Mouse (Mus musculus): ENCODE data around the gene Cdhr2. TPM values are rescaled to one million over a fixed set of nuclear protein-coding genes. Genes with fewer than 3 reads are reported as not detected.

Cdhr2 gene
- total RNA-seq, 2 experiments from 2014 or later, result not detected

DNA sequence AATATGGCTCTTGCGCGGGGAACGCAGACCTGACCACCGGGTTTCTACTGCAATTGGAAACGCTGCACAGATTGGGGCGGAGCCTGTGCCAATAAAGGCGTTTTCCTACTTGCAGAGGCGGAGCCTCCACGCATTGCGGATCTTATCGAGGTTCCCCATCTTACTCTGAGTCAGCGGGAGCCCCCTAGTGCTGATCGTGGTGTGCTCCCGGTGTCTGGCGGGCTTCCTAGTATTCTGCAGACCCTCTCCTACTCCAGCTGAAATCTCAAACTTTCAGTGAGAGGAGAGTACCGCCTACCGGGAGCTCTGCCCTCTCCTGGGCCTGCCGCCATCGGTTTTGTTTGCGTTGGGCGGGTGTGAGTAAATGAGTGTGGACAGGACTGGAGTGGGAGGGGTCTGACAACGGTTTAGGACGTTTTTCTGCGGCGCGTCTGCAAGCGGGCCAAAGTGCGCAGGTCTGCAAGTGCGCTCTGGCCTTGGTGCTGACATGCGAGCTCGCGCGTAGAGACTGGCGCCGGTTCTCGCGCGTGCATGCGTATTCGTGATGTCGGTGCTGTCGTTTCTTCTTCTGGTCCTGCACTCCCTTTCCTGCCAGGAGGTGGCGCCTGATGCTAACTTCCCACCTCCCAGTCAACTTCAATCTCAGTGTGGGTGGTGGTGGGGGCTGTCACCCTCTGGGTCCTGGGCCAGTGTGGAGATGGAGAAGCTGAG is 56.9 kb downstream of the Cdhr2 start:
- peak; percentile 87 for DNase-seq
- H3K27ac ChIP-seq, result no peak overlapping the region
- intact Hi-C loops (cut with DNase I), result no loop called here
- peak overlapping the region; percentile 62 for H3K4me3 ChIP-seq
- peak; percentile 73 for TF ChIP-seq CTCF (IDR thresholded peaks at IDR 0.05)

- intact Hi-C loops (cut with DNase I), result no loop called here
Observed at GRCm38 (mm10) chr13:54758756-54759470, 57.7 kb downstream of the Cdhr2 start.

DNA sequence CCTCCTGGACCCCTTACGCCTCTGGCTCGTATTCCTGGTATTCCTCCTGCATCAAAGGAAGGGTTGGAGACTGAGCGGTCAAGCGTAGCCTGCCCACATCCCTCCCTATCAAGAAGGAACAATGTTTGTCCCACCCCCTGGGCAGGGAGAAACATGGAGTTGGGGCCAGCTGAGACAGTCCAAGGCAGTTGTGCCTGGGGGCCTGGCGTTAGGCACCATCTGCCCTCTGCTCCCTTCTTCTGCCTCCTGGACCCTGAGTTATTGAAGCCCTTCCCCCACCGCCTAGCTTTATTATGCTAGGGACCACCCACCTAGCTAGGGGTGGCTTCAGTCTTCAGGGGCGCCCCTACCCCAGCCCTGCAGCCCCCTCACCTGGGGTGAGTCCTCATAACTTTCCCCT is 58.2 kb downstream of the Cdhr2 start:
- H3K4me3 ChIP-seq, result no peak overlapping the region
- no peak overlapping the region for H3K27ac ChIP-seq
- no peak for TF ChIP-seq CTCF (IDR thresholded peaks at IDR 0.05)
- intact Hi-C loops (cut with DNase I), result no loop called here
- DNase-seq, result no peak

More at GRCm38 (mm10) chr13:54758756-54759470, 57.7 kb downstream of the Cdhr2 start:
- Histone ChIP-seq H3K4me3 (peak overlapping the region; percentile 62), H3K27ac (no peak overlapping the region)
- TF ChIP-seq CTCF (IDR thresholded peaks at IDR 0.05), result no peak
- DNase-seq, result no peak

GRCm38 (mm10) chr13:54760164-54760795 is 59.0 kb downstream of the Cdhr2 start:
- Histone ChIP-seq H3K4me3 (no peak overlapping the region), H3K27ac (peak overlapping the region; percentile 63; the same call in 1 of the 2 replicates)
- no peak for TF ChIP-seq CTCF (IDR thresholded peaks at IDR 0.05)
- peak; percentile 64 for DNase-seq
- intact Hi-C loops (cut with DNase I), result no loop called here

DNA sequence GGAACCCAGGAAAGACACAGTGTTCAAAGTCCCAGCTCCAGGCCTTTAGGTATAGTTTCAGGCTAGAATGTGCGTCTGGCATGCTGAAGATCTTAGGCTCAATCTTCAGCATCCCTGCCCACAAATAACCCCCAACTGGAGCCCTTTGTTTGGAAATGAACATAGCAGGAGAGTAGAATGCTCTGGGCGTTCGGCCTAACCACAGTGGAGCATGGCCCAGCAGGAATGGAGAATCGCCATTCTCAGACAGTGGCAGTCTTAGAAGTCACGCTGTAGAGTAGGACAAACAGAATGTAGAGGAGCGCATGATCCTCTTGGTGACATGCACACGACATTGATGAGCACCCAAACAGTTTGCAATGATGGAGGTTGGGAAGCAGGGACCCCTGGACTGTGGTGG is 59.6 kb downstream of the Cdhr2 start:
- peak overlapping the region; percentile 63; the same call in 1 of the 2 replicates for H3K27ac ChIP-seq
- H3K4me3 ChIP-seq, result no peak overlapping the region
- no peak for TF ChIP-seq CTCF (IDR thresholded peaks at IDR 0.05)
- intact Hi-C loops (cut with DNase I), result no loop called here
- DNase-seq, result no peak

- DNase-seq, result no peak
- no peak overlapping the region for H3K27ac ChIP-seq
- no peak for TF ChIP-seq CTCF (IDR thresholded peaks at IDR 0.05)
- intact Hi-C loops (cut with DNase I), result no loop called here
- H3K4me3 ChIP-seq, result peak overlapping the region; percentile 48
Observed at GRCm38 (mm10) chr13:54765281-54766191, 64.3 kb downstream of the Cdhr2 start.

GRCm38 (mm10) chr13:54766192-54766768 is 65.0 kb downstream of the Cdhr2 start, which contains the start of gene Sncb:
TSS of gene Sncb (minus strand) at chr13:54766595.
- intact Hi-C loops (cut with DNase I), result no loop called here
- no peak within 1 kb of the TSS for H3K27ac ChIP-seq
- TF ChIP-seq CTCF (IDR thresholded peaks at IDR 0.05), result peak; percentile 82
- peak; percentile 73 for DNase-seq
- H3K4me3 ChIP-seq, result peak within 1 kb of the TSS; percentile 48

DNA sequence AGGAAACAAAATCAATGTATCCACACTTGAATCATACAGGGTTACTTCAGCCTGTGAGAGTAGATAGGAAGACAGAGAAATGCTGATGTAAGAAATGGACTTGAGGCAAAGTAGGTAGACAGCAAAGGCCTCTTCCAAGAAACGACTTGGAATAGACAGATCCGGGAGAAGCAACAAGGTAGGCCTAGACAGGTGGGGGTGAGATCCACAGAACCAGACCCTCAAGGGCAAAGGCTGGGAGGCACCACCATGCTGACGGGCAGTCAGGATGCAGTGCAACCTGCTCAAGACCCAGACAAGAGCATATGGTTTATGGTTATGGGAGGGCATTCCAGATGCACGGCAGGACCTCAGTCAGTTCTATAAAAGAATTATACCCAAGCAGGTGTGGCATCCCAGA is 65.8 kb downstream of the Cdhr2 start:
- intact Hi-C loops (cut with DNase I), result no loop called here
- no peak for TF ChIP-seq CTCF (IDR thresholded peaks at IDR 0.05)
- no peak overlapping the region for H3K27ac ChIP-seq
- no peak for DNase-seq
- H3K4me3 ChIP-seq, result no peak overlapping the region

DNA sequence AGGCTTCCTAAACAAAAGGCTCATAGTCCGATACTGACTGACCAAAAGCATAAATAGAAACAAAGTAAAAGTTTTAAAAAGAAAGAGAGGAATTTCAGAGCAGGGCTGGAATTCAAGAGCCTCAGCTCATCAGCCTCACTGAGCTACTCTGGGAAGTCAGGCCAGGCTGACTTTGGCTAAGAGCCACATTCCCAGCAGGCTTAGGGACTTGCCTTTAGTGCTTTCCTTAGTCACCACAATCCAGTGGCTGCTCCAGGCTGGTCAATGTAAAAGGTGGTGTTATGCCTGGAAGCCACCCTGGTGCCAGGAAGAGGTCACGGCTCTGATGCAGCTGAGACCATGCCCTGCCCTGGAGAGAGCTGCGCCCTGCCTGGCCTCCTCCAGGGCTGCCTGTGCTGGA is 79.3 kb downstream of the Cdhr2 start:
- DNase-seq, result peak; percentile 68
- Histone ChIP-seq H3K27ac (peak overlapping the region; percentile 68), H3K4me3 (no peak overlapping the region)
- intact Hi-C loops (cut with DNase I), result no loop called here
- no peak for TF ChIP-seq CTCF (IDR thresholded peaks at IDR 0.05)

DNA sequence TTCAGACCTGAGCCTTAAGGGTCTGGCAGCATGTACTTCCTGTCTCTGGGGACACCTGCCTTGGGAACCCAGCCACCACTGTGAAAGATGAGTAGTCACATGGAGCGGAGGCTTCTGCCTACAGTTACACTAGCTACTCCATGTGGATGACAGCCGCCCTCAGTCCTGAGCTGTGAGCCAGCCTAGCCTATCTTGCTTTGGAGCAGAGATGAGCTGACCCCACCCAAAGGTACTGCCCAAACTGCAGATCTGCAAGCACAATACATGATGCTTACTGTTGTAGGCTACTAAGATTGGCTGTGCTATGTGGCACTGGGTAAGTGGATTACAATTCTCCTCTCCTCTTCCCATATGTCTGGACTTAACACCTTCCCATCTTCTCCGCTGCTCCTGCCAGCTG is 79.8 kb downstream of the Cdhr2 start:
- peak; percentile 49 for DNase-seq
- TF ChIP-seq CTCF (IDR thresholded peaks at IDR 0.05), result no peak
- Histone ChIP-seq H3K27ac (peak overlapping the region; percentile 68), H3K4me3 (no peak overlapping the region)
- intact Hi-C loops (cut with DNase I), result no loop called here

- no peak for TF ChIP-seq CTCF (IDR thresholded peaks at IDR 0.05)
- DNase-seq, result no peak
- H3K27ac ChIP-seq, result no peak overlapping the region
- no peak overlapping the region for H3K4me3 ChIP-seq
- intact Hi-C loops (cut with DNase I), result no loop called here
Observed at GRCm38 (mm10) chr13:54783235-54783634, 82.0 kb downstream of the Cdhr2 start.

- intact Hi-C loops (cut with DNase I), result no loop called here
- no peak within 1 kb of the TSS for H3K27ac ChIP-seq
- TF ChIP-seq CTCF (IDR thresholded peaks at IDR 0.05), result no peak
- no peak for DNase-seq
- H3K4me3 ChIP-seq, result no peak within 1 kb of the TSS
Observed at GRCm38 (mm10) chr13:54783698-54784097, 82.4 kb downstream of the Cdhr2 start, which contains the start of gene Eif4e1b. TSS of gene Eif4e1b (plus strand) at chr13:54783998.

Other genes with a start within 250 kb of the Cdhr2 start
- gene Thoc3, start 232.6 kb upstream of the Cdhr2 start, total RNA-seq (2021), result 10 to 100 TPM; 14.7 to 16.5 TPM
- 1 to 10 TPM; 2.6 to 3.6 TPM for gene Simc1, start 197.7 kb upstream of the Cdhr2 start, total RNA-seq (2021)
- 100 to 1,000 TPM; 192 to 200 TPM for gene 4833439L19Rik, start 136.0 kb upstream of the Cdhr2 start, total RNA-seq (2021)
- 1 to 10 TPM; 2.0 to 3.2 TPM for gene Arl10, start 126.4 kb upstream of the Cdhr2 start, total RNA-seq (2021)
- gene Nop16, start 111.4 kb upstream of the Cdhr2 start, total RNA-seq (2021), result 10 to 100 TPM; 16.2 to 20.5 TPM
- 100 to 1,000 TPM; 148 to 150 TPM for gene Higd2a, start 111.3 kb upstream of the Cdhr2 start, total RNA-seq (2021)
- gene Cltb, start 90.1 kb upstream of the Cdhr2 start, total RNA-seq (2021), result 100 to 1,000 TPM; 130 to 160 TPM
- gene Faf2, start 79.7 kb upstream of the Cdhr2 start, total RNA-seq (2021), result 10 to 100 TPM; 11.1 to 16.8 TPM
- 10 to 100 TPM; 23.3 to 34.1 TPM for gene Rnf44, start 7.6 kb upstream of the Cdhr2 start, total RNA-seq (2021)
- not detected for gene Gprin1, start 48.4 kb downstream of the Cdhr2 start, total RNA-seq (2021)
- not detected for gene Sncb, start 65.1 kb downstream of the Cdhr2 start, total RNA-seq (2021)
- not detected for gene Eif4e1b, start 82.5 kb downstream of the Cdhr2 start, total RNA-seq (2021)
- 10 to 100 TPM; 15.3 to 25.3 TPM for gene Tspan17, start 87.9 kb downstream of the Cdhr2 start, total RNA-seq (2021)
- 1 to 10 TPM; 7.5 to 7.9 TPM for gene Unc5a, start 247.9 kb downstream of the Cdhr2 start, total RNA-seq (2021)

Measured in gastrocnemius, adult 2 months (tissue).